Mouse (Mus musculus) myocyte (in vitro differentiated cells): Measurements from ENCODE around the gene Ptx3.

Source experiments
- POLR2A ChIP-seq: IDR thresholded peaks from one replicate; pipeline ENCODE4 v1.6.1; 2011; ENCODE audit warnings: low read depth, mild to moderate bottlenecking, control low read depth, moderate library complexity; ENCODE audit not compliant: insufficient read length
- USF1 ChIP-seq: IDR thresholded peaks from one replicate; pipeline ENCODE4 v1.6.1; 2011; ENCODE audit warnings: low read depth, mild to moderate bottlenecking, control low read depth, moderate library complexity

DNA sequence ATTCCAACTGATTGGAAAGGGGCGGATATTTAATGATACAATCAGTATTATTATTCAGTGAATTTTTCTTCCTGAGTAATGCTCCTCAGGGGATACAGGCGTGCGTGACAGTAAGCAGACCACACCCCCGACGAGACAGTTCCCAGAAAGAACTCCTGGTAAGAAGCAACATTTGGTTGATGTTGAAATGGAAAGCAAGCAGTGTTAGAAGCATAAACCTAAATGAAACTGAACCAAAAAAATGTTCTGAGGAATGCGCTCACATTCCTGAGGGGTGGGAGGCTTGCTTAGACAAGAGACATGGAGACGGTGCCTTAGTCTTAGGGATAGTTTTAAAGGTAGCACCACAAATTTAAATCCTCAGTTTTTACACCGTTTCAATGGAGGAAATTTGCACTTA, 4.0 kb upstream of the Ptx3 start:
- TF ChIP-seq POLR2A (no peak), USF1 (no peak)
